Mouse (Mus musculus): ENCODE measurements around the gene Ipo7. TPM values are rescaled to one million over a fixed set of nuclear protein-coding genes. Genes with fewer than 3 reads are reported as not detected.

The Ipo7 gene
- polyA plus RNA-seq, 1 experiment from 2014 or later = 12.7 TPM

GRCm38 (mm10) chr7:110061752-110062273 is 43.7 kb downstream of the Ipo7 start:
- H3K4me3 ChIP-seq (ENCODE audit: low read depth, low read length) = peak overlapping the region; percentile 72

GRCm38 (mm10) chr7:110063731-110064130 is 45.7 kb downstream of the Ipo7 start:
- H3K36me3 ChIP-seq (ENCODE audit: insufficient read depth, low read length) = no peaks in the 10 kb centered on the region
- 97% methylated on average over 9 of the region's 9 CpGs for WGBS
- H3K27me3 ChIP-seq (replicated peaks; ENCODE audit: insufficient read depth, low read length) = no peaks in the 10 kb centered on the region
- H3K4me3 ChIP-seq (ENCODE audit: low read depth, low read length) = no peak overlapping the region
- H3K9ac ChIP-seq (replicated peaks; ENCODE audit: low read depth) = no peak overlapping the region
- peaks cover 12% of the 10 kb centered on the region; the same call in 1 of the 2 replicates for H3K4me1 ChIP-seq (ENCODE audit: insufficient read depth, low read depth, low read length)
- TF ChIP-seq EP300 (IDR thresholded peaks at IDR 0.05) (no peak), CTCF (IDR thresholded peaks at IDR 0.05) (no peak)
- no peak overlapping the region for H3K4me2 ChIP-seq (replicated peaks; ENCODE audit: low read depth, low read length)
- no peak overlapping the region for H3K27ac ChIP-seq (ENCODE audit: low read length)
- ATAC-seq (no peak), DNase-seq (ENCODE audit: low spot score) (no peak)
- H3K9me3 ChIP-seq (ENCODE audit: low read length) = no peaks in the 10 kb centered on the region

More at GRCm38 (mm10) chr7:110061752-110062273, 43.7 kb downstream of the Ipo7 start:
- DNase-seq (ENCODE audit: low spot score) (peak; percentile 96), ATAC-seq (peak; percentile 82)
- Histone ChIP-seq H3K27me3 (replicated peaks; ENCODE audit: insufficient read depth, low read length) (no peaks in the 10 kb centered on the region), H3K27ac (ENCODE audit: low read length) (peak overlapping the region; percentile 100), H3K4me1 (ENCODE audit: insufficient read depth, low read depth, low read length) (peaks cover 12% of the 10 kb centered on the region; the same call in 1 of the 2 replicates), H3K9me3 (ENCODE audit: low read length) (no peaks in the 10 kb centered on the region), H3K9ac (replicated peaks; ENCODE audit: low read depth) (peak overlapping the region; percentile 89), H3K4me2 (replicated peaks; ENCODE audit: low read depth, low read length) (peak overlapping the region; percentile 65), H3K36me3 (ENCODE audit: insufficient read depth, low read length) (no peaks in the 10 kb centered on the region; the same call in 1 of the 2 replicates)
- WGBS = under 1% methylated on average over 45 of the region's 48 CpGs
- TF ChIP-seq EP300 (IDR thresholded peaks at IDR 0.05) = no peak

DNA sequence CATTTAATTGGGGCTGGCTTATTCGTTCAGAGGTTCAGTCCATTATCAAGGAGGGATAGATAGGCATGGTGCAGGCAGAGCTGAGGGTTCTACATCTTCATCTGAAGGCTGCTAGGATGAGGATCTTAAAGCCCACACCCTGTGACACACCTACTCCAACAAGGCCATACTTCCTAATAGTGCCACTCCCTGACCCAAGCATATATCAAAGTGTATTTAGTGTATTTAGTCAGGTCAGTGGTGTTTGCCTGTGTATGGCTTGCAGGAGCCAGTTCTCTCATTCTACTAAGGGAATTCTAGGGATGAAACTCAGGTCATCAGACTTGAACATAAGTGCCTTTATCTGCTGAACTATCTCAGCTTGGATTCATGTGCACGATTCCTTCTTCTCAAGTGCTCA is 51.0 kb downstream of the Ipo7 start:
- H3K9me3 ChIP-seq (ENCODE audit: low read length) = no peaks in the 10 kb centered on the region
- no peak for ATAC-seq
- H3K4me1 ChIP-seq (ENCODE audit: insufficient read depth, low read depth, low read length) = no peaks in the 10 kb centered on the region
- no peaks in the 10 kb centered on the region for H3K27me3 ChIP-seq (replicated peaks; ENCODE audit: insufficient read depth, low read length)
- no peak overlapping the region for H3K27ac ChIP-seq (ENCODE audit: low read length)
- H3K36me3 ChIP-seq (ENCODE audit: insufficient read depth, low read length) = peaks cover 23% of the 10 kb centered on the region
- DNase-seq (ENCODE audit: low spot score) = no peak
- WGBS = 80% methylated on average over 2 of the region's 2 CpGs
- no peak overlapping the region for H3K4me2 ChIP-seq (replicated peaks; ENCODE audit: low read depth, low read length)
- no peak overlapping the region for H3K9ac ChIP-seq (replicated peaks; ENCODE audit: low read depth)
- TF ChIP-seq CTCF (IDR thresholded peaks at IDR 0.05) (no peak), EP300 (IDR thresholded peaks at IDR 0.05) (no peak)
- no peak overlapping the region for H3K4me3 ChIP-seq (ENCODE audit: low read depth, low read length)

- ATAC-seq = no peak
- WGBS = 82% methylated on average over 5 of the region's 5 CpGs
Measured at GRCm38 (mm10) chr7:110078168-110078567, 60.1 kb downstream of the Ipo7 start.

GRCm38 (mm10) chr7:110083386-110084165 is 65.5 kb downstream of the Ipo7 start:
- Histone ChIP-seq H3K4me1 (ENCODE audit: insufficient read depth, low read depth, low read length) (no peaks in the 10 kb centered on the region), H3K4me3 (ENCODE audit: low read depth, low read length) (no peak overlapping the region), H3K4me2 (replicated peaks; ENCODE audit: low read depth, low read length) (no peak overlapping the region), H3K9me3 (ENCODE audit: low read length) (no peaks in the 10 kb centered on the region), H3K27ac (ENCODE audit: low read length) (no peak overlapping the region), H3K27me3 (replicated peaks; ENCODE audit: insufficient read depth, low read length) (no peaks in the 10 kb centered on the region), H3K9ac (replicated peaks; ENCODE audit: low read depth) (no peak overlapping the region), H3K36me3 (ENCODE audit: insufficient read depth, low read length) (peaks cover 25% of the 10 kb centered on the region)
- WGBS = 61% methylated on average over 13 of the region's 13 CpGs
- no peak for TF ChIP-seq EP300 (IDR thresholded peaks at IDR 0.05)
- peak; percentile 77 for TF ChIP-seq CTCF (IDR thresholded peaks at IDR 0.05)
- ATAC-seq (no peak), DNase-seq (ENCODE audit: low spot score) (peak; percentile 74)

More at GRCm38 (mm10) chr7:110078168-110078567, 60.1 kb downstream of the Ipo7 start:
- H3K4me2 ChIP-seq (replicated peaks; ENCODE audit: low read depth, low read length) = no peak overlapping the region
- no peak overlapping the region for H3K9ac ChIP-seq (replicated peaks; ENCODE audit: low read depth)
- no peak for TF ChIP-seq CTCF (IDR thresholded peaks at IDR 0.05)
- no peak for TF ChIP-seq EP300 (IDR thresholded peaks at IDR 0.05)
- peaks cover 52% of the 10 kb centered on the region for H3K36me3 ChIP-seq (ENCODE audit: insufficient read depth, low read length)
- H3K27ac ChIP-seq (ENCODE audit: low read length) = no peak overlapping the region
- no peaks in the 10 kb centered on the region for H3K4me1 ChIP-seq (ENCODE audit: insufficient read depth, low read depth, low read length)
- DNase-seq (ENCODE audit: low spot score) = no peak
- no peaks in the 10 kb centered on the region for H3K27me3 ChIP-seq (replicated peaks; ENCODE audit: insufficient read depth, low read length)
- no peaks in the 10 kb centered on the region for H3K9me3 ChIP-seq (ENCODE audit: low read length)
- no peak overlapping the region for H3K4me3 ChIP-seq (ENCODE audit: low read depth, low read length)

GRCm38 (mm10) chr7:110085217-110085616 is 67.1 kb downstream of the Ipo7 start:
- DNase-seq (ENCODE audit: low spot score) (no peak), ATAC-seq (no peak)
- TF ChIP-seq EP300 (IDR thresholded peaks at IDR 0.05) (no peak), CTCF (IDR thresholded peaks at IDR 0.05) (no peak)
- H3K9me3 ChIP-seq (ENCODE audit: low read length) = no peaks in the 10 kb centered on the region
- H3K9ac ChIP-seq (replicated peaks; ENCODE audit: low read depth) = no peak overlapping the region
- no peak overlapping the region for H3K4me3 ChIP-seq (ENCODE audit: low read depth, low read length)
- H3K27ac ChIP-seq (ENCODE audit: low read length) = no peak overlapping the region
- H3K4me1 ChIP-seq (ENCODE audit: insufficient read depth, low read depth, low read length) = no peaks in the 10 kb centered on the region
- H3K36me3 ChIP-seq (ENCODE audit: insufficient read depth, low read length) = peaks cover 15% of the 10 kb centered on the region
- no peaks in the 10 kb centered on the region for H3K27me3 ChIP-seq (replicated peaks; ENCODE audit: insufficient read depth, low read length)
- no peak overlapping the region for H3K4me2 ChIP-seq (replicated peaks; ENCODE audit: low read depth, low read length)

Measured in lung, postnatal 0 days (tissue).